Mouse (Mus musculus) heart, embryonic 13.5 days (tissue): ENCODE measurements around the gene Arhgef3. TPM values are rescaled to one million over a fixed set of nuclear protein-coding genes. Genes with fewer than 3 reads are reported as not detected.

ENCODE experiments used
- ATAC-seq: fragments of 200-750 bp; cut with Nextera tagmentation; 2 replicates; pipeline ENCODE4 v1.8.0; 2017; ENCODE audit warnings: moderate TSS enrichment; ENCODE audit not compliant: insufficient number of reproducible peaks, low FRiP score, low TSS enrichment; ENCODE audit errors: extremely low read depth
- H3K27ac ChIP-seq: fragments of 300-500 bp; sonication (generic); replicated peaks from 2 replicates; pipeline ENCODE4 v1.5.1; 2015; ENCODE audit warnings: moderate library complexity, mild to moderate bottlenecking, inconsistent platforms
- H3K27me3 ChIP-seq: fragments of 300-500 bp; sonication (generic); replicated peaks from 2 replicates; pipeline ENCODE4 v1.6.1; 2015; ENCODE audit warnings: mild to moderate bottlenecking, inconsistent platforms
- H3K36me3 ChIP-seq: fragments of 300-500 bp; sonication (generic); 2 replicates; pipeline ENCODE4 v1.6.1; 2015; ENCODE audit warnings: mild to moderate bottlenecking, inconsistent platforms
- H3K4me1 ChIP-seq: fragments of 300-500 bp; sonication (generic); 2 replicates; pipeline ENCODE4 v1.6.1; 2015; ENCODE audit warnings: inconsistent platforms
- H3K4me2 ChIP-seq: fragments of 300-500 bp; sonication (generic); 2 replicates; pipeline ENCODE4 v1.6.1; 2015; ENCODE audit warnings: inconsistent platforms, mild to moderate bottlenecking, moderate library complexity
- H3K4me3 ChIP-seq: fragments of 300-500 bp; sonication (generic); 2 replicates; pipeline ENCODE4 v1.5.1; 2015; ENCODE audit warnings: moderate library complexity, mild to moderate bottlenecking, inconsistent platforms
- H3K9ac ChIP-seq: fragments of 300-500 bp; sonication (generic); 2 replicates; pipeline ENCODE4 v1.6.1; 2015; ENCODE audit warnings: inconsistent platforms, mild to moderate bottlenecking, moderate library complexity
- H3K9me3 ChIP-seq: fragments of 300-500 bp; sonication (generic); 2 replicates; pipeline ENCODE4 v1.6.1; 2016; ENCODE audit warnings: inconsistent platforms
- WGBS: fragments of 180-500 bp; shearing (Covaris S2); methylation state at CpG from one replicate; pipeline ENCODE4 v1.1.7; 2015; ENCODE audit warnings: mixed read lengths; 5-methylcytosine and 5-hydroxymethylcytosine counted together
- polyA plus RNA-seq: library from polyadenylated mRNA; unstranded; fragments of >200 nt; fragmentation: Nextera tagmentation; extraction: Ambion mirVana; gene quantifications from 2 replicates; pipeline ENCODE4 v1.2.1, GENCODE M21; 2015

Gene Arhgef3
- 13.2 and 13.3 TPM in 2 replicates for polyA plus RNA-seq

- Histone ChIP-seq H3K9me3 (no peaks in the 10 kb centered on the region), H3K4me2 (peak within 1 kb of the TSS; percentile 97), H3K4me3 (peak within 1 kb of the TSS; percentile 75), H3K9ac (peak within 1 kb of the TSS; percentile 86), H3K27me3 (peaks cover 25% of the 10 kb centered on the region), H3K36me3 (no peaks in the 10 kb centered on the region), H3K4me1 (peaks cover 32% of the 10 kb centered on the region), H3K27ac (no peak within 1 kb of the TSS)
- WGBS: under 1% methylated on average over 58 of the region's 58 CpGs
- peak; percentile 34; the same call in 1 of the 2 replicates for ATAC-seq
These were observed at the start of gene Arhgef3 for GRCm38 (mm10) chr14:27114362-27115274. Arhgef3 (plus strand) TSS chr14:27114899.

DNA sequence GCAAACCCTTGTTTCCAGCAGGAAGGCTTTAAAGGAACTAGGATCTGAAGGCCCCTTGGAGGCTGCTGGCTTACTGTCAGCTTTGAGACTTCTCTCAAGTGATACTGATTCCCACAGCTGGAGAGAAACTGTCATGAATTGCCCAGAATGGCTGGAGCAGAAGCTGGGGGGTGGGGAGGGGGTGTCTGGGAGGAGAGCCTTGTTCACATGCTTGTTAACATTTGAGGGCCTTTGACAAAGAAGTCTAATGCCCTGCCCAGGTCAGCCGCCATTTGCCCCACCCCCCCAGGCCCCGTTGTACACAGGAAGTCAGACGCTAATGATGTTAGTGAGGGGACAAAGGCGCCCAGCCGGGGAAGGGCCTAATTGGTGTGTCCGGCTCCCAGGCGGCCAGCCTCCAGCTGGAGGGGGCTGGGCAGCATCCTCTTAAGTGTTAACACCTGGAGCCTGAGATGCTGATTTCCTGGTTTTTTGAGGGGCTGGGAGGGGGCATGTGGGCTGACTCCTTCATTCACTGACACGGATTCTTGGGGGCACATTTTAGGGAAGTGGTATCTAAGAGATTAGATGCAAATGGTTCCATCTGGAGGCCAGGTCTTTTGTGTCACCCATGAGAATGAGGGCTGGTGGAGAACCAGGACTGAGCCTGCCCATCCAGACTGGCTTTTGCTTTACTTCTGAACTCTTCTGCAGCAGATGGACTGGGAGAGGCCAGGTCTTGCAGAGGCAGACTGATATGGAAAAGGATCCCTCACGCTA is 48.3 kb upstream of the Arhgef3 start:
- H3K27ac ChIP-seq: peak overlapping the region; percentile 58
- WGBS: 22% methylated on average over 9 of the region's 9 CpGs
- H3K4me1 ChIP-seq: peaks cover 54% of the 10 kb centered on the region
- ATAC-seq: no peak
- H3K9ac ChIP-seq: peak overlapping the region; percentile 40; the same call in 1 of the 2 replicates
- no peaks in the 10 kb centered on the region for H3K36me3 ChIP-seq
- H3K4me3 ChIP-seq: no peak overlapping the region
- peak overlapping the region; percentile 35 for H3K4me2 ChIP-seq
- H3K9me3 ChIP-seq: no peaks in the 10 kb centered on the region
- H3K27me3 ChIP-seq: no peaks in the 10 kb centered on the region

- Histone ChIP-seq H3K27ac (no peak overlapping the region), H3K36me3 (no peaks in the 10 kb centered on the region), H3K4me1 (peaks cover 70% of the 10 kb centered on the region), H3K9ac (no peak overlapping the region), H3K4me3 (no peak overlapping the region), H3K4me2 (no peak overlapping the region), H3K27me3 (no peaks in the 10 kb centered on the region), H3K9me3 (no peaks in the 10 kb centered on the region)
- WGBS: 43% methylated on average over 6 of the region's 6 CpGs
- ATAC-seq: no peak
These were observed 46.8 kb upstream of the Arhgef3 start for GRCm38 (mm10) chr14:27067866-27068271.

- Histone ChIP-seq H3K4me3 (no peak overlapping the region), H3K9ac (no peak overlapping the region), H3K36me3 (no peaks in the 10 kb centered on the region), H3K4me2 (no peak overlapping the region), H3K27me3 (no peaks in the 10 kb centered on the region), H3K27ac (peak overlapping the region; percentile 12), H3K9me3 (no peaks in the 10 kb centered on the region), H3K4me1 (peaks cover 87% of the 10 kb centered on the region)
- 27% methylated on average over 8 of the region's 8 CpGs for WGBS
- no peak for ATAC-seq
These were observed 45.1 kb upstream of the Arhgef3 start for GRCm38 (mm10) chr14:27069434-27070097.

DNA sequence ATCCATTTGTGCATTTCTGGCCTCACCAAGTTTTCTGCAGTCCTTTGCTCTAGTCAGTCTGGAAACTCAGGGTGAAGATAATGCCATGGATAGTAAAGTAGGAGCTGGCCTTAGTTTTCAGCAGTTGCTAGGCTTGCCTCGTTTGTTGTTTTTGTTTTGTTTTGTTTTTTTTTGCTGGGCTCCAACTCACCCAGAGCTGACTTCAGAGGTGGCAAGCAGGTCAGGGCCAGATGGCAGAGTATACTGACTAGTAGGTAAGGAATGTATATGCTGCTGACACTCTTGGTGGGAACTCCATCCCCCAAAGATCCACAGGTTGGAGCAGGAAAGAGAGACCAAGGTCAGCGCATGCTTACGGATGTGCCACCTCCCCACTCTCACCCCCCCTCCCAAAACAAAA is 44.6 kb upstream of the Arhgef3 start:
- Histone ChIP-seq H3K4me1 (peaks cover 92% of the 10 kb centered on the region), H3K9me3 (no peaks in the 10 kb centered on the region), H3K27me3 (no peaks in the 10 kb centered on the region), H3K36me3 (no peaks in the 10 kb centered on the region), H3K27ac (peak overlapping the region; percentile 12), H3K4me2 (no peak overlapping the region), H3K9ac (no peak overlapping the region), H3K4me3 (no peak overlapping the region)
- ATAC-seq: no peak
- 25% methylated on average over 3 of the region's 3 CpGs for WGBS

GRCm38 (mm10) chr14:27070758-27071157 is 43.9 kb upstream of the Arhgef3 start:
- no peaks in the 10 kb centered on the region for H3K9me3 ChIP-seq
- H3K27ac ChIP-seq: no peak overlapping the region
- H3K4me2 ChIP-seq: no peak overlapping the region
- no peak overlapping the region for H3K4me3 ChIP-seq
- H3K9ac ChIP-seq: no peak overlapping the region
- no peaks in the 10 kb centered on the region for H3K36me3 ChIP-seq
- 29% methylated on average over 9 of the region's 9 CpGs for WGBS
- no peaks in the 10 kb centered on the region for H3K27me3 ChIP-seq
- peaks cover 96% of the 10 kb centered on the region for H3K4me1 ChIP-seq
- no peak for ATAC-seq

DNA sequence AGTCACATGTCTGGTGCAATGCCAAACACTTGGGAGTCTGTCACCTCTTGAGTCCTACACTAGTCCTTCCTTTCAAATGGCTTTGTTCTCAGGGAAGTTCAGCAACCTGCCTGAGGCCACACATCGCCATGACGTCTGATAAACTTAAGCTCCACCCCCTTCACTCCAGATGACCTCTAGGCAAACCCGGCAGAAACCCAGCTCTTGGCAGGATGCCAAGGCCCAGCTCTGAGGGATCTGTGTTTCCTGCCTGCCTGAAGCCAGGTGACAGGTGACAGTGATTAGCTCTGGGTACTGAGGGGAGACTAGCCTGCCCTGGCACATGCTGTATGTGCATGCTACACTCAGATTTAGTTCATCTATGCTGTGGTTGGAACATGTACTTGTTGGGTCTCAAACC is 42.7 kb upstream of the Arhgef3 start:
- no peaks in the 10 kb centered on the region for H3K9me3 ChIP-seq
- no peaks in the 10 kb centered on the region for H3K36me3 ChIP-seq
- H3K4me1 ChIP-seq: peaks cover 96% of the 10 kb centered on the region
- H3K27ac ChIP-seq: peak overlapping the region; percentile 67
- no peak overlapping the region for H3K4me3 ChIP-seq
- H3K9ac ChIP-seq: no peak overlapping the region
- H3K4me2 ChIP-seq: no peak overlapping the region; the same call in 1 of the 2 replicates
- 3% methylated on average over 3 of the region's 3 CpGs for WGBS
- ATAC-seq: no peak
- H3K27me3 ChIP-seq: no peaks in the 10 kb centered on the region

GRCm38 (mm10) chr14:27075084-27075483 is 39.6 kb upstream of the Arhgef3 start:
- WGBS: 64% methylated on average over 6 of the region's 6 CpGs
- Histone ChIP-seq H3K36me3 (no peaks in the 10 kb centered on the region), H3K4me3 (no peak overlapping the region), H3K4me1 (peaks cover 76% of the 10 kb centered on the region), H3K27me3 (no peaks in the 10 kb centered on the region), H3K27ac (no peak overlapping the region), H3K9ac (peak overlapping the region; percentile 24; the same call in 1 of the 2 replicates), H3K9me3 (no peaks in the 10 kb centered on the region), H3K4me2 (no peak overlapping the region)
- ATAC-seq: no peak

- Histone ChIP-seq H3K9ac (0 out of 2 replicates have a peak overlapping the region, but pooled peaks have one; percentile 42), H3K36me3 (no peaks in the 10 kb centered on the region), H3K4me2 (peak overlapping the region; percentile 22), H3K4me1 (peaks cover 67% of the 10 kb centered on the region), H3K27me3 (no peaks in the 10 kb centered on the region), H3K9me3 (no peaks in the 10 kb centered on the region), H3K27ac (peak overlapping the region; percentile 87), H3K4me3 (no peak overlapping the region)
- WGBS: 50% methylated on average over 8 of the region's 8 CpGs
- no peak for ATAC-seq
These were observed 38.7 kb upstream of the Arhgef3 start for GRCm38 (mm10) chr14:27075909-27076521.

GRCm38 (mm10) chr14:27076522-27076920 is 38.2 kb upstream of the Arhgef3 start:
- no peaks in the 10 kb centered on the region for H3K36me3 ChIP-seq
- 36% methylated on average over 2 of the region's 2 CpGs for WGBS
- 0 out of 2 replicates have a peak overlapping the region, but pooled peaks have one; percentile 42 for H3K9ac ChIP-seq
- no peaks in the 10 kb centered on the region for H3K9me3 ChIP-seq
- H3K4me2 ChIP-seq: peak overlapping the region; percentile 22
- H3K4me3 ChIP-seq: no peak overlapping the region
- peak overlapping the region; percentile 87 for H3K27ac ChIP-seq
- no peak for ATAC-seq
- H3K27me3 ChIP-seq: no peaks in the 10 kb centered on the region
- H3K4me1 ChIP-seq: peaks cover 62% of the 10 kb centered on the region
